Mouse (Mus musculus) brain, embryonic 18.5 days (tissue): ENCODE results near the gene Perm1.

Experiments
- DNase-seq: peaks from one replicate; pipeline ENCODE4 v3.0.0-alpha.2; 2012; ENCODE audit warnings: low read depth, low spot score

The Perm1 gene

DNA sequence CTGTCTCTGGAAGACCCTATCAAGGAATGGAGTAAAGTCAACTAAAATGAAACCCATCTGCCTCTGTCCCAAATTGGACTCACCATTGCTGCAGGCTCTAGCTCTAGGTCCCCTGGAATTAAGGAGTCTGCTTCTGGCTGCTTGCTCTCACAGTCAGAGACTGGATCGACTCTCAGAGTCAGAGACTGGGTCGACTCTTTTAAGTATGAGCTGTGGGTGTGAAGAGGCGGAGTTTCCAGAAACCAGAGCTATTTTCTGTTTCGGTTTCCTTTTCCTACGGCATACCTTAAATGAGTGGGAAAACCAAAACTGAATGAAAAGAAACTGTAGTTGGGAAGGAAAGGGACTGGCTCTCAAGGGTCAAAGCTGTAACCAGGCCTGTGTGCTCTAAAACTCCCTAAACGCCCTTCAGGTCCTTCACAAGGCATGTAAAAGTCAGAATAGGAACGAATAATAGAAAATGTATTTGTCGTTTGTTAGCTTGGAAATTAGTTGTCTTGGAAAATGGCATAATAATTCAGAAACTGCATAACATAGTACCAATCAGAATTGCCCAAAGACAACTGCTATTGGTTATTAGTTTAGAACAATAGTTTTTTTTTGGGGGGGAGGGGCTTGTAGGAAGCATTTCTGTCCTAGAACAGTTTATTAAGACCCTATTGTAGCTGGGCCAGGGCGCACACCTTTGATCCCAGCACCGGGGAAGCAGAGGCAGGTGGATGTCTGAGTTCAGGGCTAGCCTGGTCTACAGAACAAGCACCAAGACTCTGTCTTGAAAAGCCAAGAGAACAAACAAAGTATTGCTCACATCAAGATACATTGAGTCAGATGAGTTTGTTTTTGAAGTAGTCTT lies 14.8 kb upstream of the Perm1 start, which contains the start of gene Isg15:
Isg15 (minus strand) TSS at position 196 of the 853 bp plus-strand sequence.
- DNase-seq = no peak

DNA sequence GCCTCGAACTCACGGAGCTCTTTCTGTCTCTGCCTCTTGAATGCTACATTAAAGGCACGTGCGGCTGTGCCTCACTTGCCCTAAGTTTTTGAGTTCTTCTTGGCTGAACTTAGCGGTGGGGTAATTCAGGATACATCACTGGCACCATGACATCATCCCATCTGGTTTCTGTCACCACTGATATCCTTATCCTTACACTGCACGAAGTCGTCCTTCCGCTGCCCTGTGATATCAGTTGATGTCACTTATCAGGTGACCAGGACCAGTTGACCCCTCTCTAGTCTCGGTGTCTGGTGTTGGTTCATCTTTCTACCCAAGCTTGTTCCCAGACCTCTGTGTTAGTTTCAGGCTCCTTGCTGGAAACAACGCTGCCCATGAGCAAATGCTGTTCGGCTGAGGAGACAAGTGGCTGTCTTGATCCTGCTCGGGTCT lies 13.2 kb upstream of the Perm1 start:
- DNase-seq = no peak

DNA sequence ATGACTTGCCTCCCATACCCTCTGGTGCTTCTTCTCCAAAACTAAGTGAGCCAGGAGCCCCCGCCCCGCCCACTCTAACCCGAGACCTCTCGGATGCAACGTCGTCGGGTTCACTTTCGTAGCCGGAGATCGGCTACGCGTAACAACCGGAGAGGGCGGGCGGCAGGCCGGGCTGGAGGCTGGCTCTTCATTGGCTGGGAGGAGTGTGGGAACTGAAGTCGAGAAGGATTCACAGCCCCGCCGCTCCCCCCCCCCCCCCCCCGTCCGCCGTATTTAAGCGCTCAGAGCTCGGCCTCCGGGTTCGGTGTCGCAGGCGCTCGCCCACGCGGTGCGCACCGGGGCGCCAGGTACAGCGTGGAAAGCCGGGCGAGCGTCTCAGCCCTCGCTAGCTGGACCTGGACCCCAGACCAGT lies 12.7 kb upstream of the Perm1 start, which contains the start of gene AW011738:
AW011738 (plus strand) TSS at position 304 of the 412 bp plus-strand sequence.
- no peak for DNase-seq

DNA sequence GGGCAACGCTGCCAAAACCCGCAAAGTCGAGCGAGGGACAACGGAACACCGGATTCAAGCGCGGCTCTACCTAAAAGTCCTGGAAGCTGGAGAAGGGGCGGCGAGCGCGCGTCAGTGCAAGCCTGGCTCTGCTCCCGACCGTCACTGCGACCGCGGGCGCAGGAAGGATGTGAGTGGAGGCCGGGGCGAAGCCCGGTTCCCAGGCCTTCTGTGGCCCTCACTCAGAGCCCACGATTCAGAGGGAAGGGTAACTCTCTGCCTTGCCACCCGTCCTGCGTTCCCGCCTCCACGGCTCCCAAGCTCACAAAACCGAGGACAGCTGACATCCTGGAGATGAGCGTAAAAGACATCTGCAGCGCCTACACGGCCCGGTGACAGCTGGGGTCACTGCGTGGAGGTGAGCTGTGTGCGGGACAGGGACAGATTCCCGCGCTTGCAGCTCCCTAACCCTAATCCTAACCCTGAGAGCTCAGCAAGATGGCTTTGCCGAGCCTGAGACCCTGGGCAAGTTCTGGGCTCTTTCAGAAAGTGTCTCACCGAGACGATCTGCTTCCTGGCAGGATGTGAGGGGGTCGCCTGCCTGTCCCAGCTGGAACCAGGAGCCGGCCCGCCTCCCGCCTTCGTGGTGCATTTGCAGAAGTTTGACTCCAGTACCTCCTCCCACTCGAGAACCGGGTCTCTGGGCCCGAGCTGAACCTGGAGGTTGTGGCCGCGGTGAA lies 12.1 kb upstream of the Perm1 start:
- DNase-seq = no peak

DNA sequence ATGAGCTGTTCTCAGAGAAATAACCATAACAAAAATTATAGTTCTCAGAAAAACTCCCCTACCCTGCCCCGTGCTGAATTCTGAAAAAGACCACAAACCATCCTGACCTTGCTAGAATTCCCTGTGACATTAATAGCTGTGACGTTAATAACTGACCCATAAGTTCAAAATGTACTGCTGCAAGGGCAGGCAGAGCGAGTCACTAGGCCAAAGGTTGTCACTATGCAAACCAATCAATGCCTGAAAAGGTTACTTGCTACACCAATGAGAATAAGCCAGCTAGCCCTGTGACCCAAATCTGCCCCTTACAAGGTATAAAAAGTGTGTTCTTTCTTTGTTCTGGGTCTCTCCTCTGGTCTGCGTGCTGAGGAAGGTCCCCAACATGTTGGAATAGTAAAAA lies 6.8 kb upstream of the Perm1 start:
- DNase-seq = no peak

DNA sequence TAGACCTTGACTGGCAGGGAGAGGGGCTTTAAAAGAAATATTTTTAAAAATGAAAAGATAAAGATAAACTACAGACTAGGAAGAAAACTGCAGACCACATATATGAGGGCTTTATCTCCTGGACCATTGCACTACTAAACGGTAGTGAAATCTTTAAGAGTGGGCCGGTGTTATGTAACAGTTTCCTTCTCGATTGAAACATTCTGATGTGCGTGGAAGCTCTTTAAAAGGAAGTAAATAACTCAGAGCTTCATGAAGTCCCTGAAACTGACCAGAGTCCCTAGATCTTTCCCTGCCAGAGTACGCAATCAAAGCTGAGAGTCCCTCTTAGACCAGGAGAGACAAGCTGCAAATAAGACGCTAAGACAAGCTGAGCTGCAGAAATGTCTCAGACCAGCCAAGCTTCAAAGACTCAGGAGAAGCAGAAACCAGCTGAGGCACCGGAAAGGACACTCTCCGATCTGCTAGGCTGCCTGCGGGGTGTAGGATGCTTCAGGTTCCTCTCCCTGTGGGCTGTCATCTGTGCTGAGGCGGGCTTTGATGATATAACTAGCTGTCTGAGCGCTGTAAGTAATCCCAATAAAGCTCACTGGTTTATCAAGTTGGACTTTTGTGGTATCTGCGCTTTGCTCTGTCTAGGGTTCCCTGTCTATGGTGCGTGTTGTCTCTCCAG lies 5.6 kb upstream of the Perm1 start:
- no peak for DNase-seq

DNA sequence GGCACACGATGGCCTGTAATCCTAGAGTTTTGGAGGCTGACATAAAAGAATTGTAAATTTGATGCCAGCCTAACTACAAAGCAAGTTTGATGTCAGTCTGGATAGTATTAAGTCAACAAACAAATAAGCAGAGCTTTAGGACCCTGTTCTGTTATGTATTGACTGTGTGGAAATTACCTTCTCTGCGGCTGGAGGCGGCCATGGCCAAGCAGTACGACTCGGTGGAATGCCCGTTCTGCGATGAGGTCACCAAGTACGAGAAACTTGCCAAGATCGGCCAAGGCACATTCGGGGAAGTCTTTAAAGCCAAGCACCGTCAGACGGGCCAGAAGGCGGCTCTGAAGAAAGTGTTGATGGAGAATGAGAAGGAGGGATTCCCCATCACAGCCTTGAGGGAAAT lies 2.5 kb upstream of the Perm1 start:
- DNase-seq = no peak

DNA sequence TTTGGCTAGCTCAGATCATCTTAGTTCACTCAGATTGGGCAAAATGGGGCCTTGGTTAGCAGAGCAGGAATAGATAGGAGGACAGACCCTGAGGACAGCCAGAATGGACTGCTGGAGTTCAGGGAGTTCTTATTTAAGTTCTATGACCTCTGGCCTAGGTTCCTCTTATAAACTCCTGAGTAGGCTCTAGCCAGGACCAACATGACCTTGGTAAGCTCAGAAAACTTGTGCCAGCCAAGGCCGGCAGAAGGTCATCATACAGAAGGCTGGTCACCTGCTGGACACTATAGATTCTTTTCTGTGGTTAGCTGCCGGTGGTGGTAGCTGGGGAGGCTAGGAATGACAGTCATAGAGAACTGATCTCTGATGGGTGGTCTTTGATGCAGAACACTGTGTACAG lies 528 bp downstream of the Perm1 start:
- DNase-seq = no peak

DNA sequence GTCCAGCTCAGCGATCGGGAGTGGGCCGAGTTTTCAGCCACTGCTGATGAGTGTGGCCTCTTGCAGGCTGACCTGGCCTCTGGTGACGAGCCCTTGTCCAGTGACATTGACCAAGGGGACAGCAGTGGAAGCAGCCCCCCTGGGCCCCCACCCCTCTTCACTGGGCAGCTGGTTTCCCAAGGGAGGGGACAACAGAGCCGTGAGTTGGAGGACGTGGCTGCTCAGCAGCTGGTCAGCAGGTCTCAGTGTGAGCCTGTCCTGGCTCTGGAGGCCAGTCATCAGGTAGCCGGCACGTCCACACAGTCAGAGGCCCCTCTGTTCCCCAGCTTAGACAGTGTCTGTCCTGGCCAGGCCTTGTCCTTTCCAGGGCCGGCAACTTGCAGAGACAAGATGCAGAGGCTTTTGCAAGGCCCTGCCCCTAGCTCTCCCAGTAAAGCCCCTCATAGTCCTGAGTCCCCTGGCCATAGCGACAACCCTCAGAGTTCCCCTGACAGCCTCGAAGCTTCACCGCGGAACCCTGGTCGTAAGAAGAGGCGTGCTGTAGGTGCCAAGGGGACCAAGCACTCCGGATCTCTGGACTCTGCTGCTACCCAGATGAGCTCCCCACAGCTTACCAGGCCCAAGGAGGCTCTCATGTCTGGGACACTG lies 1.5 kb downstream of the Perm1 start:
- no peak for DNase-seq

DNA sequence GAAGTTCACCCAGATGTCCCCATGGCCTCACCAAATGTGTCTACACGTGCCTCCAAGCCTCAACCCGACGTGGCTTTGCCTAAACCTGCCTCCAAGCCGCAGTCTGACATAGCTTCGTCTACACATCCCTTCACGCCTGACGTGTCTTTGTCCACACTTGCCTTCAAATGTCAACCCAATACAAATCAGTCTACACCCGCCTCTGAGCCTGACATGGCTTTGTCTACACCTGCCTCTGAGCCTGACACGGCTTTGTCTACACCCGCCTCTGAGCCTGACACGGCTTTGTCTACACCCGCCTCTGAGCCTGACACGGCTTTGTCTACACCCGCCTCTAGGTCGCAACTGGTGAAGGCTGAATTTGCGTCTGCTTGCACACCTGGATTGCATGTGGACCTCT lies 2.2 kb downstream of the Perm1 start:
- no peak for DNase-seq

DNA sequence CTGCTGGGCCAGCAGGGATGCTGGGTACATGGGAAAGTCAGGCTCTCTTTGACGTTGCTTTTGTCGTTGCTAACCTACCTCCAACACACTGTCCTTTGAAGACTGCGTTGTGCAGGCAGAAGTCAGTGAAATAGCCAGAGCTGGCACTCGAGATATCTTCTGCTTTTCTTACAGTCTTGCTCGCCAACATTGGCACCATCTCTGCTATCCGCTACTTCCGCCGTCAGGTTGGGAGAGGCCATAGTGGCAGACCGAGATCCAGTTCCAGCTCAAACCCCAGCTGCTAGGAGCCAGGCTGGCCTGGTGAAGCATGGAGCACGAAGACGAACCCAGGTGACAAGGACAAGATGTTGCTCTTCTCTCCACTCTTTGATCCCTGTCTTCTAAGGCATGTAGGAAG lies 4.3 kb downstream of the Perm1 start:
- DNase-seq = no peak

DNA sequence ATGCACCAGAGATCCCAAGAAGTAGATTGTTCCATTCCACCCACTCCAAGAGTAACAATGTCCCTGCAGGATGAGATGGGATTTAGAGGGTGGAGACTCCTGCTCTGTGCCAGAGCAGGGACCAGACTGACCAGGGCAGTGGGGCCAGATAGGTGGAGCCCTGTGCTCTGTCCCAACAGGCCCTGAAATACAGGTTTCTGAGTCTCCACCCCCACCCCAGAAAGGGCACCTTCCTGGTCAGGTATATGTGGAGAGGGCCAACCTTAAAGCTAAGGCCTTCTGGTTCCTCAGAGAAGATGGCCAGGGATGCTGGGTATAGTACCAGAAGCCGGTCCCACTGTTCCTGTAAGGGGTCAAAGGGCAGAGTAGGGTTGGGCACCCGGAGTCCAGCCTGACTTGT lies 8.6 kb downstream of the Perm1 start:
- no peak for DNase-seq

DNA sequence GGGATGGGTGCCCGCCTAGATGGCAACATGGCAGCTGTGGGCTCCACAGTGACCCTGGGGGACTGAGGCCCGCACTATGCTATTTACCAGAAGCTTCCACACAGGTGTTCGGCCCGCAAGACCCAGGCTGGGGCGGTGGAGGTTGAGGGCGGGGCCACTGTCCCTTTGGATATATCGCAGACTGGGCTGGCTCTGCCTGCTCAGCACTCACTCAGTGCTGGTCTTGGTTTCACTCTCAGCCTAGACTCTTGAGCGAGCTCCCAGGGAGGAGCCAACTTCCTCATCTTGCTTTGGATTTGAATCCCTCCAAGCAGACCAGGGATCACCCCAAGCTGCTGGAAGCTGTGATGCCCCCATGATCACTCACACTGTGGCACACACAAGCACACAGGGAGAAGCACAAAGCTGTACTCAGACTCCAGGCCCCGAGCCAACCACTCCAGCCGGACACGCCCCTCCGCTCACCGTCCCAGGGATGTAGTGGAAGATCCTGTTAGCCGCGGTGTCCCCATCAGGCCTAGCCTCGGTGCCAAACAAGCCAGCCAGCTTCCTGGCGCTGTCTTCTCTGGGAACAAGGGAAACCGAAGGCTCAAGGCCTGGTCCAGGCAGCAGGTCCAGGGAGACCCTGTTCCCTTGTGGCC lies 12.2 kb downstream of the Perm1 start:
- DNase-seq = no peak

DNA sequence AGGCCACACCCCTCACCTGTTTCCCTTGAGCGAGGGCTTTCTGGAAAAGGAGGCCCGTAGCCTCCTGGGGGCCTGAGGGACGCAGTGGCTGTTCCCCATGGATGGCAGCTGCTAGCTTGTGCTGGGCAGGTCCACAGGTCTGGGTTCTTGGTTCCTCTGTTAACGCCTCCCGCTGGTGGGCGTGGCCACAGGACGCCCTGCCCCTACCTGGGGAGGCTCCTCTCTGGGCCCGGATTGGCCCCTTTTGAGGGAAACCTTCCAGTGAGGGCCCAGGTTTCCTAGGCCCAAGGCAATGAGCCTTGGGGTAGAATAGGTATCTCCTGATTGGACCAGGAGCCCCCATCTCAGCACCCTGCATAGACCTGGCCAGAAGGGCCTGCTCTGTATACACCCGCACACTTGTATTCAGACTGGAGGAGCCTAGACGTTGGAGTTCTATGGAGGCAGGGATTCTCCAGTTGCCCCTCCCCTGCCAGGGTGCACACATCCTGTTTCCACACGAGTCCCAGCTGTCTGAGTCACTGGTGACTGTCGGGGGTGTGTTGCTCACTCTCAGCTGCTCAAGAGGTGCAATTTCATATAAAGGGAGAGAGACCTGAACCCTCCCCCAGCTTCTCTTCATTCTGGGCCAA lies 12.8 kb downstream of the Perm1 start:
- DNase-seq = no peak

DNA sequence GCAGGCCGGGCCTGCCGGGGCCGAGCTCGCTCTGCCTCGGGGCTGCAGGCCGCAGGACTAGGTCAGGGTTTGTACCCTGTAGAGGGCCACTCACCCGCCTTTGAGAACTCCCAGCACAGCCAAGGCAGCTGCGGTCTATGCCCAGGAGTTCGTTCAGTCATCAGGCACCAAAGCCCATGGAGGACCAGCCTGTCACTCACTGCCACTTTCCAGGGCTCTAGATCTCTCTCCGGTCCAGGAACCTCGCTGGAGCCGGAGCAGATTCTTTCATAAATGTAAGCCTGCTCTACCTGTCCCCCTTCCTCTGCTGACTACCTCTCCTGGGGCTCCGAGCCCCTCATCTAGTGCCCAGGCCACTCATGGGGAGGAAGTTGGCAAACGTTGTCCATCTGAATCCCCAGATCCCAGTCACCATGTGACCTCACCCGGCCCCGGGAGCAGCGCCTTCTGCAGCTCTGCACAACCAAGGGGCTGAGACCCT lies 18.4 kb downstream of the Perm1 start:
- DNase-seq = no peak

DNA sequence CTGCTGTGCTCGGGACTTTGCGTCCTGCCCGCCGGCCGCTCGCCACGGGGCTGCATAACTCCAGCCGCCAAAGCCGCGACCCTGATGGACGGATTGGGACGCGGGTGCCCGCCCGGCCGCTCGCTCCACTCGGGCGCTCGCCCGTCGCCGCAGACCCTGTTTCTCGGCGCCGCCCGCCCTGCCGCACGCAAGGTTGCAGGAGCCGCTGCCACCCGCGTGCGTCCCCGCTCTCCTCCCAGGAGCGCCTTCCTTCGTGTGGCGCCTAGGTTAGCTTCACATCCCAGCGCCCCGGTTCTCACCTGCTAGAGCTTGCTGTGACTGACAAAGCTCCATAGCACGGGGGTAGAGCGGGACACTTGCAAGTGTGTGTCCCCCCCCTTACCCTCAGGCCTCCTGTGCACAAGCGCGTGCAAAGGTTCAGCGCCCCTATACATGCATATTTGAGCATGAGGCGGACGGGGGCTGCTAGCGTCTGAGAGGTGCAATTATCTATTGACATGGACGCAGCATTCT lies 19.1 kb downstream of the Perm1 start, which contains the start of gene Plekhn1:
Plekhn1 (minus strand) TSS at position 157 of the 513 bp plus-strand sequence.
- DNase-seq = peak; percentile 43

DNA sequence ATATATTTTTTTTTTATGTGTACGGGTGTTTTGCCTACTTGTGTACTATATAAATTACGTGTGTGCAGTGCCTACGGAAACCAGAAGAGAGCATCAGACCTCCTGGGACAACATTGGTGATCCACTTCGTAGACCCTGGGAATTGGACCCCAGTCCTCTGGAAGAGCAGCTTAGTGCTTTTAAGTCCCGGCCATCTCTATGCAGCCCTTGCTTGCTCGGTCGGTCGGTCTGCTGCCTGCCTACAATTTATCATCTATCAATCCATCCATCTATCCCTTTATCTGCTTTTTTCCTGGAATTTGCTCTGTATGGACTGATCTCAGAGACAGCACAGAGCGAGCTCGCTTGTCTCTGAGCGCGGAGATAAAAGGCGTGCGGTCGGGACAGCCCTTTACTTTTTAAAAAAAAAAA lies 19.7 kb downstream of the Perm1 start:
- peak; percentile 57 for DNase-seq

DNA sequence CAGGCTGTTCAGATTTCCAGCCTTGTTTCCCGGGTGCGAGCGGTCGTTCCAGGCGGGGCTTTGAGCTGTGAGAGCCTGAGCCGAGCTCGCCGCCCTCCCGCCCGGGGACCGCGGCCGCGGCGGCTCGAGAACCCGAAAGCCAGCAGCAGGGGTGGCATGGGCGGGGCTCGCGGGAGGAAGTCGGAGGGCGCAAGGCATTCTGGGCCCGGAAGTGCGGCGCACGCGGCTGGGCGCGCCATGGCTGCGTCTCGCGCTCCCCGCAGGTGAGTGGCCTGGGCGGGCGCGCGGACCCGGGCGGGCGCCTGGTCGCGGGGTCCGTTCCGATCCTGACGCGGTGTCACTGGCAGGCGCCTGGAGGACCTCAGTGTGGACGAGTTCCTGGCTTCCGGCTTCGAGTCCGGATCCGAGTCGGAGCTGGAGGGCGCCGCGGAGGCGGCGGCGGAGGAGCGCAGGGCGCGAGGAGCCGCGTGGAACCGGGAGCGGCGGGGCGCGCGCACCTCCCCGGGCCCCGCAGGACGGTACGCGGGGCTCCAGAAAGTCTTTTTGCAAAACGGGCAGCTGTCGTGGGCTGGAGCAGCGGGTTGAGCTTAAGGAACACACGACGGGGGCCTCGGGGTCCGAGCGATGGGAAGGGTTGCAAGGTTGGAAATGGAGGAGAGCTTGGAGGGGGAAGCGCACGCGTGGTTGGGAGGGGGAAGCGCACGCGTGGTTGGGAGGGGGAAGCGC lies 20.3 kb downstream of the Perm1 start, which contains the start of gene Noc2l:
Noc2l (plus strand) TSS at position 203 of the 726 bp plus-strand sequence.
- peak; percentile 91 for DNase-seq

DNA sequence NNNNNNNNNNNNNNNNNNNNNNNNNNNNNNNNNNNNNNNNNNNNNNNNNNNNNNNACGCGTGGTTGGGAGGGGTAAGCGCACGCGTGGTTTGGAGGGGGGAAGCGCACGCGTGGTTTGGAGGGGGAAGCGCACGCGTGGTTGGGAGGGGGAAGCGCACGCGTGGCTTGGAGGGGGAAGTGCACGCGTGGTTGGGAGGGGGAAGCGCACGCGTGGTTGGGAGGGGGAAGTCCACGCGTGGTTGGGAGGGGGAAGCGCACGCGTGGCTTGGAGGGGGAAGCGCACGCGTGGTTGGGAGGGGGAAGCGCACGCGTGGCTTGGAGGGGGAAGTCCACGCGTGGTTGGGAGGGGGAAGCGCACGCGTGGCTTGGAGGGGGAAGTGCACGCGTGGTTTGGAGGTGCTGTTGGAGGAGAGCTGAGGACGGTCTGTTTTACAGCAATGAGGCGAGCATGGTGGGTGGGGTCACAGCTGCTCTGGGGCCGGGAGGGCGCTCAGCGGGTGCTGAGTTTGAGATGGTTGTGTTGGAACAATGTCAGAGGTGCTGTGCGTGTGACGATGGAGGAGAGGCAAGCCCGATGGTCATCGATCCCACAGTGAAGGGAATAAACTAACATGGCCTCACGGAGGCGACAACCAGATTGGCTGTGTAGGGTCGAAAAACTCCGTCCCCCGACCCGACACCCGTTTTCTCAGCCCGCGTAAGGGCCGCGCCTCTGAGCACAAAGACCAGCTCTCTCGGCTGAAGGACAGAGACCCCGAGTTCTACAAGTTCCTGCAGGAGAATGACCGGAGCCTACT lies 21.2 kb downstream of the Perm1 start:
- no peak for DNase-seq
